Mouse (Mus musculus) heart, embryonic 16.5 days (tissue): ENCODE results near the gene Cdnf. TPM values are rescaled to one million over a fixed set of nuclear protein-coding genes. Genes with fewer than 3 reads are reported as not detected.

ENCODE experiments used
- ATAC-seq: fragments of 200-750 bp; cut with Nextera tagmentation; replicated peaks from 2 replicates; pipeline ENCODE4 v1.8.0; 2017; ENCODE audit warnings: moderate number of reproducible peaks; ENCODE audit not compliant: insufficient read depth, low FRiP score; ENCODE audit errors: extremely low read depth
- H3K27ac ChIP-seq: fragments of 300-500 bp; sonication (generic); 2 replicates; pipeline ENCODE4 v1.5.1; 2014; ENCODE audit warnings: mild to moderate bottlenecking, low read length, control low read depth, moderate library complexity
- H3K27me3 ChIP-seq: fragments of 300-500 bp; sonication (generic); 2 replicates; pipeline ENCODE4 v1.6.1; 2014; ENCODE audit warnings: low read length, mixed read lengths; ENCODE audit not compliant: control insufficient read depth, insufficient read depth
- H3K36me3 ChIP-seq: fragments of 300-500 bp; sonication (generic); 2 replicates; pipeline ENCODE4 v1.6.1; 2014; ENCODE audit not compliant: control insufficient read depth, insufficient read depth
- H3K4me1 ChIP-seq: fragments of 300-500 bp; sonication (generic); 2 replicates; pipeline ENCODE4 v1.6.1; 2014; ENCODE audit warnings: low read length, mixed read lengths; ENCODE audit not compliant: control insufficient read depth, insufficient read depth
- H3K4me2 ChIP-seq: fragments of 300-500 bp; sonication (generic); 2 replicates; pipeline ENCODE4 v1.6.1; 2014; ENCODE audit warnings: low read depth, mild to moderate bottlenecking, control low read depth, low read length
- H3K4me3 ChIP-seq: fragments of 300-500 bp; sonication (generic); 2 replicates; pipeline ENCODE4 v1.5.1; 2014; ENCODE audit warnings: mild to moderate bottlenecking, control low read depth, low read length
- H3K9ac ChIP-seq: fragments of 300-500 bp; sonication (generic); 2 replicates; pipeline ENCODE4 v1.6.1; 2014; ENCODE audit warnings: low read length, control low read depth
- H3K9me3 ChIP-seq: fragments of 300-500 bp; sonication (generic); replicated peaks from 2 replicates; pipeline ENCODE4 v1.6.1; 2016; ENCODE audit warnings: low read length; ENCODE audit not compliant: control insufficient read depth
- WGBS: fragments of 180-500 bp; shearing (Covaris S2); extraction: QIAGEN DNeasy Blood & Tissue Kit; methylation state at CpG from one replicate; pipeline ENCODE4 v1.1.7; 2014; 5-methylcytosine and 5-hydroxymethylcytosine counted together
- polyA plus RNA-seq: library from polyadenylated mRNA; unstranded; fragments of >200 nt; fragmentation: Nextera tagmentation; extraction: Ambion mirVana; gene quantifications from 2 replicates; pipeline ENCODE4 v1.2.1, GENCODE M21; 2015

Cdnf gene
- polyA plus RNA-seq, 1 experiment from 2014 or later = 0.35 TPM

GRCm38 (mm10) chr2:3570606-3571005, 57.8 kb downstream of the Cdnf start:
- no peak for ATAC-seq
- no peaks in the 10 kb centered on the region for H3K4me1 ChIP-seq

GRCm38 (mm10) chr2:3573883-3574282, 61.1 kb downstream of the Cdnf start:
- Histone ChIP-seq H3K27ac (no peak overlapping the region), H3K27me3 (no peaks in the 10 kb centered on the region), H3K4me2 (no peak overlapping the region), H3K36me3 (no peaks in the 10 kb centered on the region), H3K4me3 (no peak overlapping the region), H3K9ac (no peak overlapping the region), H3K4me1 (no peaks in the 10 kb centered on the region), H3K9me3 (no peaks in the 10 kb centered on the region)
- WGBS = 80% methylated on average over 7 of the region's 7 CpGs
- ATAC-seq = no peak

More at GRCm38 (mm10) chr2:3570606-3571005, 57.8 kb downstream of the Cdnf start:
- Histone ChIP-seq H3K27me3 (no peaks in the 10 kb centered on the region), H3K9ac (no peak overlapping the region), H3K4me3 (no peak overlapping the region), H3K9me3 (no peaks in the 10 kb centered on the region), H3K27ac (no peak overlapping the region), H3K36me3 (no peaks in the 10 kb centered on the region), H3K4me2 (no peak overlapping the region)
- WGBS = 80% methylated on average over 11 of the region's 11 CpGs

- Histone ChIP-seq H3K9me3 (no peaks in the 10 kb centered on the region), H3K4me2 (no peak overlapping the region), H3K4me3 (no peak overlapping the region), H3K36me3 (no peaks in the 10 kb centered on the region), H3K9ac (no peak overlapping the region), H3K4me1 (no peaks in the 10 kb centered on the region), H3K27ac (no peak overlapping the region), H3K27me3 (no peaks in the 10 kb centered on the region)
- no peak for ATAC-seq
- WGBS = 68% methylated on average over 1 of the region's 1 CpGs
Measured at GRCm38 (mm10) chr2:3575140-3575539, 62.3 kb downstream of the Cdnf start.

Other genes with a start within 250 kb of the Cdnf start
- 27.5 and 28.9 TPM in 2 replicates for gene Nmt2, start 228.8 kb upstream of the Cdnf start, polyA plus RNA-seq
- gene Rpp38, start 180.4 kb upstream of the Cdnf start, polyA plus RNA-seq = 10.9 and 11.9 TPM in 2 replicates
- 0.49 and 0.51 TPM in 2 replicates for gene Acbd7, start 176.9 kb upstream of the Cdnf start, polyA plus RNA-seq
- not detected in 2 replicates for gene Olah, start 115.8 kb upstream of the Cdnf start, polyA plus RNA-seq
- gene Meig1, start 90.4 kb upstream of the Cdnf start, polyA plus RNA-seq = 2.7 and 3.9 TPM in 2 replicates
- gene Dclre1c, start 88.9 kb upstream of the Cdnf start, polyA plus RNA-seq = 3.9 and 5.3 TPM in 2 replicates
- gene Suv39h2, start 38.0 kb upstream of the Cdnf start, polyA plus RNA-seq = 5.5 and 5.8 TPM in 2 replicates
- gene Gm45902, start 240 bp upstream of the Cdnf start, polyA plus RNA-seq = 3.2 and 3.9 TPM in 2 replicates
- 75.8 and 86.8 TPM in 2 replicates for gene Hspa14, start 216 bp upstream of the Cdnf start, polyA plus RNA-seq
- 22.0 and 34.4 TPM in 2 replicates for gene Fam107b, start 57.5 kb downstream of the Cdnf start, polyA plus RNA-seq